Mouse (Mus musculus) hindbrain, postnatal 0 days (tissue): ENCODE results near the gene Mef2d. TPM values are rescaled to one million over a fixed set of nuclear protein-coding genes. Genes with fewer than 3 reads are reported as not detected.

Experiments
- ATAC-seq: fragments of 200-750 bp; cut with Nextera tagmentation; 2 replicates; pipeline ENCODE4 v1.8.0; 2017; ENCODE audit warnings: mild to moderate bottlenecking, moderate TSS enrichment, moderate library complexity
- DNase-seq: peaks from one replicate; pipeline ENCODE4 v3.0.0-alpha.2; 2015; ENCODE audit warnings: low spot score
- H3K27ac ChIP-seq: fragments of 300-500 bp; sonication (generic); 2 replicates; pipeline ENCODE4 v1.5.1; 2014; ENCODE audit warnings: mild to moderate bottlenecking
- H3K27me3 ChIP-seq: fragments of 300-500 bp; sonication (generic); 2 replicates; pipeline ENCODE4 v1.6.1; 2014; ENCODE audit warnings: low read length, mixed read lengths; ENCODE audit not compliant: insufficient read depth
- H3K36me3 ChIP-seq: fragments of 300-500 bp; sonication (generic); 2 replicates; pipeline ENCODE4 v1.6.1; 2014; ENCODE audit warnings: low read length, mixed read lengths; ENCODE audit not compliant: insufficient read depth
- H3K4me1 ChIP-seq: fragments of 300-500 bp; sonication (generic); 2 replicates; pipeline ENCODE4 v1.6.1; 2014; ENCODE audit warnings: antibody characterized with exemption, low read length, mixed read lengths; ENCODE audit not compliant: insufficient read depth
- H3K4me2 ChIP-seq: fragments of 300-500 bp; sonication (generic); 2 replicates; pipeline ENCODE4 v1.6.1; 2014; ENCODE audit warnings: low read depth, mild to moderate bottlenecking, low read length, moderate library complexity, mixed read lengths
- H3K4me3 ChIP-seq: fragments of 300-500 bp; sonication (generic); 2 replicates; pipeline ENCODE4 v1.5.1; 2014; ENCODE audit warnings: low read length
- H3K9ac ChIP-seq: fragments of 300-500 bp; sonication (generic); replicated peaks from 2 replicates; pipeline ENCODE4 v1.6.1; 2014; ENCODE audit warnings: mild to moderate bottlenecking, low read length, moderate library complexity, mixed read lengths
- H3K9me3 ChIP-seq: fragments of 300-500 bp; sonication (generic); 2 replicates; pipeline ENCODE4 v1.6.1; 2016; ENCODE audit warnings: low read length, mixed read lengths
- CTCF ChIP-seq: IDR thresholded peaks from 2 replicates; pipeline ENCODE4 v1.5.1; 2016; ENCODE audit warnings: antibody characterized with exemption, control low read depth, low read depth
- WGBS: fragments of 180-500 bp; shearing (Covaris S2); extraction: QIAGEN DNeasy Blood & Tissue Kit; methylation state at CpG from one replicate; pipeline ENCODE4 v1.1.7; 2014; 5-methylcytosine and 5-hydroxymethylcytosine counted together
- polyA plus RNA-seq: library from polyadenylated mRNA; unstranded; fragments of >200 nt; fragmentation: Nextera tagmentation; extraction: Ambion mirVana; gene quantifications from 2 replicates; pipeline ENCODE4 v1.2.1, GENCODE M21; 2015
- total RNA-seq: library from RNA; depleted of rRNA; stranded (reverse); fragments of >200 nt; gene quantifications from 2 replicates; pipeline ENCODE4 v1.2.3, GENCODE M21; 2014

The Mef2d gene
- total and polyA plus RNA-seq, 2 experiments from 2014 or later = 19.2 to 50.3 TPM

GRCm38 (mm10) chr3:88201640-88202039 is 59.5 kb downstream of the Mef2d start:
- TF ChIP-seq CTCF = no peak

GRCm38 (mm10) chr3:88202986-88203385 is 60.8 kb downstream of the Mef2d start:
- H3K4me3 ChIP-seq = no peak overlapping the region
- H3K27ac ChIP-seq = peak overlapping the region; percentile 94
- H3K9ac ChIP-seq = peak overlapping the region; percentile 97
- H3K4me1 ChIP-seq = peaks cover 50% of the 10 kb centered on the region
- no peak for TF ChIP-seq CTCF
- WGBS = 11% methylated on average over 6 of the region's 6 CpGs
- no peak for DNase-seq
- no peaks in the 10 kb centered on the region for H3K36me3 ChIP-seq
- no peaks in the 10 kb centered on the region for H3K27me3 ChIP-seq
- ATAC-seq = no peak
- H3K9me3 ChIP-seq = no peaks in the 10 kb centered on the region
- peak overlapping the region; percentile 95 for H3K4me2 ChIP-seq

More at GRCm38 (mm10) chr3:88201640-88202039, 59.5 kb downstream of the Mef2d start:
- Histone ChIP-seq H3K27ac (peak overlapping the region; percentile 94), H3K4me1 (peaks cover 49% of the 10 kb centered on the region), H3K9ac (peak overlapping the region; percentile 97), H3K27me3 (no peaks in the 10 kb centered on the region), H3K4me3 (peak overlapping the region; percentile 63), H3K4me2 (peak overlapping the region; percentile 95), H3K36me3 (no peaks in the 10 kb centered on the region), H3K9me3 (no peaks in the 10 kb centered on the region)
- DNase-seq = no peak
- WGBS = 21% methylated on average over 5 of the region's 5 CpGs
- ATAC-seq = no peak

GRCm38 (mm10) chr3:88203456-88203855 is 61.3 kb downstream of the Mef2d start:
- no peaks in the 10 kb centered on the region for H3K36me3 ChIP-seq
- H3K27ac ChIP-seq = peak overlapping the region; percentile 94
- H3K4me1 ChIP-seq = peaks cover 45% of the 10 kb centered on the region
- no peak for TF ChIP-seq CTCF
- H3K4me3 ChIP-seq = no peak overlapping the region
- ATAC-seq (no peak), DNase-seq (peak; percentile 53)
- H3K9ac ChIP-seq = peak overlapping the region; percentile 14; the same call in 1 of the 2 replicates
- 10% methylated on average over 5 of the region's 5 CpGs for WGBS
- no peaks in the 10 kb centered on the region for H3K9me3 ChIP-seq
- no peaks in the 10 kb centered on the region for H3K27me3 ChIP-seq
- H3K4me2 ChIP-seq = no peak overlapping the region

GRCm38 (mm10) chr3:88203999-88204700 is 62.0 kb downstream of the Mef2d start:
- peak overlapping the region; percentile 35 for H3K9ac ChIP-seq
- H3K9me3 ChIP-seq = no peaks in the 10 kb centered on the region
- 0 out of 2 replicates have a peak overlapping the region, but pooled peaks have one; percentile 6 for H3K4me2 ChIP-seq
- H3K4me3 ChIP-seq = no peak overlapping the region
- H3K36me3 ChIP-seq = no peaks in the 10 kb centered on the region
- WGBS = 8% methylated on average over 7 of the region's 7 CpGs
- no peaks in the 10 kb centered on the region for H3K27me3 ChIP-seq
- ATAC-seq (no peak), DNase-seq (peak; percentile 3)
- no peak for TF ChIP-seq CTCF
- peak overlapping the region; percentile 94 for H3K27ac ChIP-seq
- peaks cover 41% of the 10 kb centered on the region for H3K4me1 ChIP-seq

GRCm38 (mm10) chr3:88204751-88205150 is 62.6 kb downstream of the Mef2d start:
- peak overlapping the region; percentile 35 for H3K9ac ChIP-seq
- ATAC-seq (no peak), DNase-seq (peak; percentile 57)
- no peaks in the 10 kb centered on the region for H3K9me3 ChIP-seq
- peak overlapping the region; percentile 27 for H3K4me2 ChIP-seq
- 21% methylated on average over 1 of the region's 1 CpGs for WGBS
- H3K4me1 ChIP-seq = peaks cover 42% of the 10 kb centered on the region
- TF ChIP-seq CTCF = no peak
- no peak overlapping the region for H3K4me3 ChIP-seq
- peak overlapping the region; percentile 94 for H3K27ac ChIP-seq
- H3K27me3 ChIP-seq = no peaks in the 10 kb centered on the region
- no peaks in the 10 kb centered on the region for H3K36me3 ChIP-seq

GRCm38 (mm10) chr3:88205176-88205562 is 63.0 kb downstream of the Mef2d start:
- Histone ChIP-seq H3K27me3 (no peaks in the 10 kb centered on the region), H3K4me3 (no peak overlapping the region), H3K4me1 (peaks cover 46% of the 10 kb centered on the region), H3K4me2 (peak overlapping the region; percentile 27), H3K27ac (peak overlapping the region; percentile 94), H3K9me3 (no peaks in the 10 kb centered on the region), H3K9ac (peak overlapping the region; percentile 35; the same call in 1 of the 2 replicates), H3K36me3 (no peaks in the 10 kb centered on the region)
- DNase-seq (no peak), ATAC-seq (peak; percentile 1; the same call in 1 of the 2 replicates)
- TF ChIP-seq CTCF = no peak
- WGBS = 12% methylated on average over 4 of the region's 4 CpGs
